Mouse (Mus musculus) layer of hippocampus, postnatal 36 days (tissue): ENCODE measurements around the gene Wrb. TPM values are rescaled to one million over a fixed set of nuclear protein-coding genes. Genes with fewer than 3 reads are reported as not detected.
"Not testable (repeated sequence)": the region's sequence is repeated elsewhere in the genome, so short reads cannot be mapped to it uniquely, and the experiment has no call there.

Source experiments
- DNase-seq, 2 experiments: peaks; one replicate each; pipeline ENCODE4 v3.0.0; 2022
- total RNA-seq, 2 experiments: library from RNA; stranded (reverse); gene quantifications; 2 replicates each; pipeline ENCODE4 v1.2.3; 2021

Gene Wrb
- total RNA-seq = 10 to 100 TPM; 70.8 to 73.3 TPM

DNA sequence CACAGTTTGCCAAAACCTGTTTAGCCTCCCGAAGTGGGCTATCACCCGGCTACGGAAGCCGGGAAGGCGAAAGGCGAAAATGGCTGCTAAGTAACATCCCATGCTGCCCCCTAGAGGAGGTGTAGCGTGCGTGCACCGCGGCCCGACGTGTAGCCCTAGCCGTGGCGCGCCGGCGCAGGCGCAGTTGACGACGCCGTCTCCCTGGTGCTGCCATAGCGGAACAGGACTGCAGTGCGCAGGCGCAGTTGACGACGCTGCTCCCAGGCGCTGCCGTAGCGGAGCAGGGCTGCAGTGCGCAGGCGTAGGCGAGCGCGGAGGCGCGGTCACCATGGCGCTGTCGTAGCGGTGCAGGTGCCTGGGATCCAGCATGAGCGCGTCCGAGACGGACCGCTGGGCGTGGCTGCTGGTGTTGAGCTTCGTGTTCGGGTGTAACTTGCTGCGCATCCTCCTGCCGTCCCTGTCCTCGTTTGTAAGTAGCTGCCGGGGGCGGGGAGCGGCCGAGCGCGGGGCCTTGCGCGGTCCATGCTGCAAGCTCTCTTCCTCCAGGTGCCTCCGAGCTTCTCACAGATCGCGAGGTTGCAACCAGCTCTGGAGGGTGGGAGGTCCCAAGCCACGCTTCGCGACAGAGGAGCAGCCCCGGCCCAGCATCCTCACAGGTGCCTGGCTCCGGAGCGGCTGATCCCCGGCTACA, at the start of gene Wrb:
TSS of gene Wrb (plus strand) at position 298 of the 691 bp plus-strand sequence.
- peak; percentile 100 for DNase-seq

DNA sequence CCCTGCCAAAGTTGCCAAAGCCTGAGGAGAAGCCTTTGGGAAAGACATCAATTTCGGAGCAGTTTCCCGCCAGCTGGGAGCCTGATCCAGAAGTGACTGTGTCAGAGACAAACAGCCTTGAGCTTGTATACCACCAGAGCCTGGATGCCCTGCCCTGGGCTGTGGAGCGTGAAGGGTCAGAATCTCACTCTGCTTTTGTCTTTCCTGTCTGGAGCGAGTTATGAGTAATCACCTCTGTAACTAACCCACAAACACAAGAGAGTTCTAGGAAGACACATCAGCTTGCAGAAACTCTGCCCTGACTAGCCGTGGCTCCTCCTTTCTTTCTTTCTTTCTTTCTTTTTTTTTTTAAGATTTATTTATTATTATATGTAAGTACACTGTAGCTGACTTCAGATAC, 49.2 kb upstream of the Wrb start:
- DNase-seq = no peak

DNA sequence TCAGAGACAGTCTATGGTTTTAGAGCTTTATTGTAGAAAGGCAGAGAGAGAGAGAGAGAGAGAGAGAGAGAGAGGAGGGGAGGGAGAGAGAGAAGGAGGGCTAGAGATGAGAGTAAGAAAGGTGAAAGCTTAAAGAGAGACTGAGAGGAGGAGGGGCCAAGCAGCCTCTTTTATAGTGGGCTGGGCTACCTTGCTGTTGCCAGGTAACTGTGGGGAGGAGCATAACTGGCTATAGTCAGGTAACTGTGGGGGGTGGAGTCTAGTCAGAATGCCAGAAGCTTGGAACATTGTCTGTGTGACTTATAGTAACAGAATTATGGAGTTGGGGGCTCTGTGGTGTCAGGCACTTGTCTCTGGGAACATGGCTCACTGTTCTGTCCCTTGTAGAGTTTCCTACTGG, 47.4 kb upstream of the Wrb start:
- not testable (repeated sequence) for DNase-seq

DNA sequence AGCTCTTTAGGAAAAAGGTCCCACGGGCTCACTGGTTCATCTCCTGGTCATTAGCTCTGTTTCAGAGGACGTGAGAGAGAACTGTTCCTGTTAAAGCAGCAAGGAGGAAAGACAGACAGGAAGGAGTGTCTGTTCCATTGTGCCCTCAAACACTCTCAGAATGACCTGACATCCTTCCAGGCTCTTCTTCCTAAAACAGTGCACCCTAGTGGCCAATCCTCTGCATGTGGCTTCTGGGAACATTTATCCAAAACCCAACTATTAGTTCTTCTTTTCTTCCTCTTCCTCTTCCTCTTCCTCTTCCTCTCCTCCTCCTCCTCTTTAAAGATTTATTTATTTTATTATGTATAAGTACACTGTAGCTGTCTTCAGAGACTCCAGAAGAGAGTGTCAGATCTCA, 42.2 kb upstream of the Wrb start:
- no peak for DNase-seq

DNA sequence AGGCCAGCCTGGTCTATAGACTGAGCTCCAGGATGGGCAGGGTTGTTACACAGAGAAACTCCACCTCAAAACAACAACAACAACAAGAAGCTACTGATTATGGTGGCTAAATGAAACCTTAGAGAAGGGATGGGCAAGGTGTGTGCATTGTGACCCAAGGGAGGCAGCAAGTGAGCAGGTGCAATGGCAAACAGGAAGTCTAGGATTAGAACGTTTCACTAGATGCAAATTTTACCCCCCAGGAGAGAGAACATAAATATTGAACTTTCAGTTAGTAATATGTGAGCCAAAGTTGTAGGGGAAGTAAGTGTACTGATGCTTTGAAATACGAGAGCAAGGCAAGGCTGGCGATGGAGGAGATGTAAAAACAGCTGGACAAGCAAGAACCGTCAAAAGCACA, 35.5 kb upstream of the Wrb start:
- no peak for DNase-seq

DNA sequence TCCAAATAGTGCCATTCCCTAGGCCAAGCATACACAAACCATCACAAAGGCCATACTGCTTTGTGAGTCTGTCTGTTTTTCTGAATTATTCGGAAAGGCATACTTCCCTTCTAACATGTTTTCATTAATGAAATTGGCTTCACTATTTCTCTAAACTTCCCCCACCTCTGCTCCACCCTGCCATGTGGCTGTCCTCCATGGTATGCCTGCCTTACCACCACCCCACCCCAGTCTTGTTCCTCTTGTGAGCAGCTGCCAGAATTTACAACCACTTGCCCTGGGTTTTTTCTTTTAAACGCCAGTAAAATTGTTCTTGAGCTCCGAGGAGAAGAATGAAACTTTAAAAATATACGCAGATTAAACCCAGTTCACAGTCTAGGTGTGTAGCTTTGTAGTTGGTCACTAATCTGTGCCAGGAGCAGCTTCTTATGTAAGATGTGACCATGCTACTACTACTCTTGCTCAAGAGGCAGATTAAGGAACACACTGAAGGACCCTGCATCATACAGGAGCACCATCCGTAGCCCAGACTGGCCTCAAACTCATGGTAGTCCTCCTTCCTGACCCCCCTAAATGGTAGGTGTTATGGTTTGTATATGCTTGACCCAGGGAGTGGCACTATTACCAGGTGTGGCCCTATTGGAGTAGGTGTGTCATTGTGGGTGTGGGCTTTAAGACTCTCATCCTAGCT, 34.4 kb upstream of the Wrb start:
- no peak for DNase-seq

DNA sequence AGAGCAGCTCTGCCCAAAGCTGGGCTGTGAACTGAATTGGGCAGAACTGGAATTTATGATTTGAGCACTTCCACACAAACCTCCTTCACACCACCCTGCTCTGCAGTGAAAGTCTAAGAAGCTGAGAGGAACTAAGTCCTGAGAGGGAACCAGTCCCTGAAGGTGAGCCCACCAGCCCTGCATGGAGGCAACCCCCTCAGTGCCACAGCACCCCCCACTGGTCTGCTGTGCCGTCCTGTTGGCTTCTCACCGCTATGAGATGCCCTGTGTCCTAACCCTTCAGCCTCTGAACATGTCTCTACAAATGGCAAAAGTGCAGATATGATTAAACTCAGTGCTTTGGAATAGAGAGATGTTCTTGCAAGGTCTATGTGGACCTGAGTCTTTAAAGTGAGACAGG, 32.4 kb upstream of the Wrb start:
- DNase-seq = no peak

DNA sequence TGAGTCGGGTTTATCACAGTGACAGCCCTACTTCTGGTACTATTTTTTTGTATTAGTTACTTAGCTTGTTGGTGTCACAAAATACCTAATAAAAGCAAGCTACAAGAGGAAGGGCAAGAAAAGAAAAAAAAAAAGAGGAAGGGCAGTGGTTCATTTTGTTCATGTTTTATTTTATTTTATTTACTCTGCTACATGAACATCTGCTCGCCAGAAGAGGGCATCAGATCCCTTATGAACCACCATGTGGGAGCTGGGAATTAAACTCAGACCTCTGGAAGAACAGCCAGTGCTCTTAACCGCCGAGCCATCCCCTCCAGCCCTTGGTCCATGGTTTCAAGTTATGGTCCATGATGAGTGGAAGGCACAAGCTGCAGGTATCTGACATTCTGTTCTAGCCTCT, 30.5 kb upstream of the Wrb start:
- no peak for DNase-seq

DNA sequence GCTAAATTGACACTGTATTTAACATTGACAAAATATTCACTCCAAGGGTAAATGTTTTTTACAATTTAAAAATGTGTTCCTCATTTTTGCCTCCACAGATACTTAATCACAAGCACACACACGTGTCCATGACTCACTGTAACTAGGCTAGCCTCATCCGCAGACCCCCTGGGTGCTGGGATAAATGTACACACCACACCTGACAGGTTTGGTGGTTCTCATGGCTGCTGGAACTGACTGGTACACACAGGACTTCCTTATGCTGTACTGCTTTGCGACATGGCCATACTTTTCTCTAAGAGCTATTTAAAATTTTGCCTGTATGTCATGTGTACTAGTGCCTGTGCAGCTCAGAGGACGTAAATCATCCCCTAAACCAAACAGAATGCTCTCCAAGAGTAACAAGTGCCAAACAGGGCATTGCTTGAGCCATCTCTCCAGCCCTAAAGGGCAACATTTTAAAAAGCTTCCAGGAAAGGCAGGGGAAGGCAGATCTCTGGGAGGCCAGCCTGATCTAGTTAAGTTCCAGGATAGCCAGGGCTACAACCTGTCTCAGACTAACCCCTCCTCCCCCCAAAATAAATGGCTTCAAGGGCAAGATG, 25.1 kb upstream of the Wrb start:
- DNase-seq = no peak

DNA sequence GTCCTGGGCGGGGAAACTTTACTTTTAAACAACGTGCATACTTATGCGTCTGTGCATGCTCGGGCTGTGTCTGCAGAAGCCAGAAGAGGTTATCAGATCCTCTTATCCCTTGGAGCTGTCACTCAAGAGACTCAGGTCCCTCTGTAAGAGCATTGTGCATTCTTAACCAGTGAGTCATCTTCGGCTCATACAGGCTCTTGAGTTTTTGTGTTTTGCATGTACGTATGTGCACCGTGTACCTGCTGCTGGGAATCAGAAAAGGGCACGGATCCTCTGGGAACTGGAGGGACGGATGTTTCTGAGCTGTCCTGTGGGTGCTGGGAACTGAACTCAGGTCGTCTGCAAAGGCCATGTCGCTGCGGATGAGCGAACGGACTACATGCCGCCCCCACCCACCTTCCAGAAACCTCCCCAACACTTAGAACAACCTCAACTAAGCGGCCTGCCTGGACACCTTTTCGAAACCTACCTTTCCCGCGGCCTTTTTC, 18.5 kb upstream of the Wrb start:
- peak in 1 of 2 experiments; percentile 19 for DNase-seq

DNA sequence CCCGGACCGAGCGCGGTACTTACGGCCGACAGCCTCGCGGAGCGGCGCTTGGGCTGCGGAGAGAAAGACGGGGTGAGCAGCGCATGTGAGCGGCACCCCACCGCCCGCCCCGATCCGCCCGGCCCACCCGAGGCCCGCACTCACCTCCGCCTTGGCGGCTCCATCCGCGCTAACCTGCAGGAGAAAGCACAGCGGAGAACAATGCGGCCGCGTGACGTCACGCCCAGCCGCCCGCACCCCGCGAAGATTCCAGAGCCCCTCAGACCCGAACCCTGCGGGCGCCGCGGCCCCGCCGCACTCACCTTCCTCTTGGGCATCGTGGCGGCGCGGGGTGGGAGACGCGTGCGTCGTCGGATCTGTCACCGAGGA, 17.9 kb upstream of the Wrb start:
- DNase-seq = no peak

DNA sequence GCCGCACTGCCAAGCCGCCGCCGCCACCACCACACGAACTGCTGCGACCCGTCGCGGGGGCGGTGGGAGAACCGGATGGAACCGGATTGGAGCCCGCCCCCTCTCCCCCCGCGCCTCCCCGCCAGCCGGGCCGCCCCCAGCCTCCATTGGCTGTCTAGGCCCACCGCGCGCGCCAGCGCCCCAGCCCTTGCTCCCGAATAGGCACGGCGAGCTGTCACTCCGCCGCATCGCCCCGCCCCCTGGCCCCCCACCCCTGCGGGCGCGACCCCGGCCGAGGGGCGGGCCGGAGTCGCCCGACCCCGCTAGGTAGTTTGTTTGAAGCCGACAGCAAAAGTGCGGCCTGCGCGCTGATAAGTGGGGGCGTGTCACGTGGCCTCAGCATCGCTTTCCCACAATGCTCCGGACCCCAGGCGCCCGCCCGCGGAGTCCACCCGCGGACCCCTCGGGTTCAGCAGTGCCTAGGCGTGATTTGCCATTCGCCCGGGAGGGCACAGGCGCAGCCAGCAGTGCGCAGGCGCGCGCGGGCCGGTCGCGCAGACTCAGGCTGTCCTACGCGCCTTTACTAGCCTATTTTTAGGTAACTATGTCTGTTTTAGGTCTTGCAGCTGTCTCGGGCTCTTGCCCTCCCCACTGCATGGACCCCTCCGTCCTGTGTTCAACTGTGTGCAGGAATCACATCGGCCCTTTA, 17.4 kb upstream of the Wrb start, which contains the start of gene Hmgn1:
TSS of gene Hmgn1 (minus strand) at position 73 of the 688 bp plus-strand sequence.
- DNase-seq = peak; percentile 95 to 97

DNA sequence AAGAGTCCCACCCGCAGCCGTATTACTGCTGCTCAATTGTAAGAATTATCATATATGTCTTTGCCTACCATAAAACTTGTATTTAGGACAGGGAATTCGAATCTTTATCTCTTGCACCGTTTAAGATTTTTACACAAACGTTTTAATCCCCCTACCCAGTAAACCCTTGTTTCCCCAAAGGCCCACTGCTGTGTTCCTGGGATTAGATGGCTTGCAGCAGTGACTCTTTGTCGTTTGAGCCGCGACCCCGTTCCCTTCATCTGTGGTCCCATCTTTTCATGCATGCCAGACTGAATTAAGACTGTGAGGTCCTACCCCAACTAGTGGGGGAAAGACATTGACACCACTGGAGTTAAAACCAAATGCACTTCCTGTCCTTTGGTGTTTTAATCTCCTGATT, 16.7 kb upstream of the Wrb start:
- no peak for DNase-seq

DNA sequence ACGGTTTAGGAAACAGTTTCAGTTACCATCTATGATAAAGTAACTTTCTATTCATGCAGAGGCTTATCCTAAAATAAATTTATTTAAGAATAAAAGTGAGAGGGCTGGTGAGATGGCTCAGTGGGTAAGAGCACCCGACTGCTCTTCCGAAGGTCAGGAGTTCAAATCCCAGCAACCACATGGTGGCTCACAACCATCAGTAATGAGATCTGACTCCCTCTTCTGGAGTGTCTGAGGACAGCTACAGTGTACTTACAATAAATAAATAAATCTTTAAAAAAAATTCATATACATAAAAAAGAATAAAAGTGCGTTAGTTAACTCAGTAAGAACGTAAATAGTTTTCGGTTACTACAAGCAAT, 478 bp upstream of the Wrb start:
- DNase-seq = not testable (repeated sequence)

DNA sequence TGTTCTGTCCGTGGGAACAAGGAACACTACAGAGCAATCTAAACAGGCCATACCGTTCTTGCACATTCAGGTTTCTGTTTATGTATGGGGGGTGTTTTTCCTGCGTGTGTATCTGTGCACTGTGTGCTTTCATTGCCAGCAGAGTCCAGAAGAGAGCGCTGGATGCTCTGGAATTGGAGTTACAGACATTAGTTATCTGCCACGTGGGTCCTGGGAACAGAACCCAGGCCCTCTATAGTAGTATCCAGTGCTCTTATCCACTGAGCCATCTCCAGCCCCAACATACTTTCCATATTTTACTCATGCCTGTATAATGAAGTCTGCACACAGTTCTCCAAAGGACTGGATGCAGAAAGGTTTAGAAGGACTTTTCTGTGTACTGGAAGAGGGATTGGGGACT, 607 bp downstream of the Wrb start:
- no peak for DNase-seq

DNA sequence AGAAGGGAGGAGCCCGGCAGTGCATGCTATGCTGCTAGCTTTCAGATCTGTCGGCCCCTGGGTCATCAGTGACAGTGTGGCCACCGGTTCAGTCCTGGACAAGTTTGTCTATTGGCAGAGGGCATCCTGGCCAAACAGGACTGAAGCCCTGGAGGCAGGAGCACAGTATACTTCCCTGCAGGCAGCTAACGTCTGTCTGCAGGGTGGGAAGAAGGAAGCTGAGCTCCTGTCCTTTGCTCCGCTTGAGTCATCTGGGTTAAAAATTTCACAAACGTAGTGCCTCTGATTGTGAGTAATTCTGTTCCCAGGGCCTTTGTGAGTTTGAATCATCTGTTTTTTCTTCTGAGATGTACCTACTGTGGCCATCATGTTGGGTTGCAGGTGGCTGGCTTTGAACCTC, 3.6 kb downstream of the Wrb start:
- no peak for DNase-seq

DNA sequence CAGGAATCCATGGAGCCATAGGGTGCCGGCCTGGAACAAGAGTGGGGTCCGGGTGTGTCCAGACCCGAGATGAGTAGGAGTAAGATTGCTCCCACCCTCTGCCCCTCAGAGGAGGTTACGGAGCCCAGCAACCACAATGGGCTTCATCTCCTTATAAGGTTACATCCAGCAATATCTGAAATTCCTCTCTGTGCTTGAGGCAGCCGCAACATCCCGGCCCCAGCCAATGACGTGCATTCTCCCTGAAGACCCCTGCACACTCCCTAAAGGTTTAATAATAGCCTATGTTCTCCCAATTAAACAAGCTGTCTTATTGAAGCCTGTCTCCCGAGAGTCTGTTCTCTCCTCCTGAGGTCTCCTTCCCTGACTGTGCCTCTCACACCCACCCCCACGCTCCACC, 4.1 kb downstream of the Wrb start:
- no peak for DNase-seq

DNA sequence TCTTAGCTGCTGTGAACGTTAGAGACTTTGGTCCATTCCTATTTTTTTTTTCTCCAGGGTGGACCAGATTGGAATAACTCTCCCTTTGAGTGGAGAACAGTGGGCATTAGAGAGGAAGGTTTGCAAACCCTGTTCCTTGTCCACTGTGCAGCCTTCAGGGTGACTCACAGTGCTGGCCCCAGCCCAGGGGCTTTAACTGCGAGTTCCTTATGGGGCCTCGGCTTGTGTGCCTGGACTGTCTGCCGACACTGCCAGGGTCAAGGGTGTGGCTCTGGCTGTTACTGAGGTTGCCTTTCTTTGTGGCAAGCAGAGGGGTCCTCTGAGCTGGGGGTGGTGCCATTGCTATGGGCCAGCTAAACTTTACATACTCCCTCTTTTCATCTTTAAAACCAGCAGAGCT, 5.8 kb downstream of the Wrb start:
- no peak for DNase-seq

DNA sequence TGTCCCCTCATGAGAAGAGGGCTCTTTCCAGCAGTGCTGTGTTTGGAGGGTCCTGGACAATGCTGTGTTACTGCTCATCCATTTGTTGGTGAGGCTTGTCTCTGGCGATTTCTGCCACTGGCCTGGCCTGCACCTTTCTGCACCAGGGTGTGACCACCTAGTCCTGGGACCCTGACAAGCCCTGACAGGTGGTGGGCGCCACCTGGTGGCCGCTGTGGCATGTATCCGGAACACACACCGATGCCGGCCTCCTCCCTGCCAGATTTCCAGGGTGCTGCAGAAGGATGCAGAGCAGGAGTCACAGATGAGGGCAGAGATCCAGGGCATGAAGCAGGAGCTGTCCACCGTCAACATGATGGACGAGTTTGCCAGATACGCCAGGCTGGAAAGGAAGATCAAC, 6.3 kb downstream of the Wrb start:
- DNase-seq = peak in 1 of 2 experiments; percentile 42

DNA sequence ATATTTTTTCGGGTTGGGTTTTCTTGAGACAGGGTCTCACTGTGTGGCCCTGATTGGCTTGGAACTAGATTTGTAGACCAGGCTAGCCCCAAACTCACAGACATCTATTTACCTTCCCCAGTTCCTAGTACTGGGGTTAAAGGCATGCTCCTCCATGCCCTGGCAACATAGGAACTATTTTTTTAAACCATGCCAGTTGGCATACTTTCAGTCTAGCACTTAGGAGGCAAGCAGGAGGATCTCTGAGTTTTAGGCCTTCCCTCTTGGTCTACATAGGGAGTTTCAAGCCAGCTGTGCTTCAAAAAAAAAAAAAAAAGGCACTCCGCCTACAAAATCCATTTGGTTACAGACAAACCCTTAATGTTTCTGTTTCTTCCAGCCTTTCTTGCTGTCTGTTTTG, 9.3 kb downstream of the Wrb start:
- no peak for DNase-seq

DNA sequence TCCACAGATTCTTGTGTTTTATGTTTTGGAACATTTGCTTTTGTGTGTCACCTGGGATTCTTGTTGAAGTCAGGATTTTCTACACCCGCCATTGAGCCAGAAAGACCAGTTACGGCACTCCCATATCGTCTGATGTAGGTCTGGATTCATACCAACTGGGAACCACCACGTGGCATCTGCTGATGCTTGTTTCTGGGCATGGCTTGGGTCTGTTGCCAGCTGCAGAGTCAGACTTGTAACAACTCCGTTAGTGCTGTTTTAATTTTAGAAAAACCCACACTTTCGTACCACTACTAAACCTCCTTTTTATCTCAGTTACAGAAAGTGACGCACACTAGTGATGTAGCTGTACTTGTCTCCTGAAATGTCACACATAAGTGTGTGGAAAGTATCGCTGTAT, 10.8 kb downstream of the Wrb start:
- DNase-seq = peak; percentile 59 to 66

DNA sequence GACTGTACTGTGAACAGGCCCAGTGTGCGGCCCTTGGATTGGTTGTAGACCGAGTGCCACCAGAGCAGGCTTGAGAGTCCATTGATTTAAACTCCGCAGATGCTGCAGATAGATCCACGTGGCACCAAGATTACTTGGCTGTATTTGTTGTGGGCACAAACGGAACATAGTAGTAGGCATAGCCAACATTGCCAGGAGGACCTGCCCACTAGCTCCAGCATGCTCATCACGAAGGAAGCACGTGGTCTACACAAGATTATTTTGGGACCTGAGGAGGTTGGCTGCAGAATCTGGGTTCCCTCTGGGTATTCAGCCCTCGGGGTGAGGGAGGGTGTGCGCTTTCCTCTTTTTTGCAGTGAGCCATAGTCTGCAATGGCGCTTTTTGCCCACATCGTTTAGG, 12.0 kb downstream of the Wrb start:
- peak; percentile 32 to 49 for DNase-seq

DNA sequence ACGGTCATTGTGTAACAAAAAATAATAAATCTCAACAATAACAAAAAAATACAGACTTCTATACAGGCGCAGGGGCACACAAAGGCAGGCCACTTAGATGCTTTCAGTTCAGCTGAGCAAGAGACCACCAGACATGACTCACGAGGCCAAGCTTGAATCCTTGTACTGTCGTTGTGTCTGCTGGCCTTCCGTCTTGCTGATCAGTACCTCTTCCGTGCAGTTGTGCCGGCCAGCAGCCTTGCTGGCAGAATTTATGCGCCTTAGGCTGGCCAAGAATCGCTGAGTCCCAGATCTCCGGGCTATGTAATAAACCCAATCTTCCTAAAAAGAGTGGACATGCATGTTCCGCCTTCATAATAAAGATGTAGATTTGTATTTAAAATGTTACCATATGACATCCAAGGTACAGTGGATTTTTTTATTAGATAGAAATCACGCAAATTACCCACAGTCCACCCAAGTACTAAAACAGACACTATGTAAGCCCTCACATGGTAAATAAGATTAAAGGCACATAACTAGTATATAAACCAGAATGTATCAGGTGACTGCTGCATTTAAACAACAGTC, 13.4 kb downstream of the Wrb start:
- DNase-seq = no peak
